Mouse (Mus musculus) spleen, adult 18-20 months (tissue): ENCODE data around the gene Zkscan1.

ENCODE experiments used
- DNase-seq, 2 experiments: peaks; one replicate each; pipeline ENCODE4 v3.0.0; 2022; ENCODE audit warnings: mixed read lengths in 2 of 2

Zkscan1 gene

DNA sequence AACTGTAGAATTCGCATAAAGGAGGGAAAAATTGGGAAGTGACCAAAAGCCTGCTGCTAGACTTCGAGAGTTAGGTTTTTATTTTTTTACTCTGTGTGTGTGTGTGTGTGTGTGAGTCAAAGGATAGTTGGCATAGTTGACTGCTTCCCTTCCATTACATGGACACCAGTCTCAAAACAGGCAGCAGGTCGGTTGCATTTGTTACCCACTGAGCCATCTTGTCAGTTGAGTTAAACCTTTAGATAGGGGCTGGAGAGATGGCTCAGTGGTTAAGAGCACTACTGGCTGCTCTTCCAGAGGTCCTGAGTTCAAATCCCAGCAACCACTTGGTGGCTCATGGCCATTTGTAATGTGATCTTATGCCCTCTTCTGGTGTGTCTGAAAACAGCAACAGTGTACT, 33.2 kb downstream of the Zkscan1 start:
- no peak for DNase-seq

DNA sequence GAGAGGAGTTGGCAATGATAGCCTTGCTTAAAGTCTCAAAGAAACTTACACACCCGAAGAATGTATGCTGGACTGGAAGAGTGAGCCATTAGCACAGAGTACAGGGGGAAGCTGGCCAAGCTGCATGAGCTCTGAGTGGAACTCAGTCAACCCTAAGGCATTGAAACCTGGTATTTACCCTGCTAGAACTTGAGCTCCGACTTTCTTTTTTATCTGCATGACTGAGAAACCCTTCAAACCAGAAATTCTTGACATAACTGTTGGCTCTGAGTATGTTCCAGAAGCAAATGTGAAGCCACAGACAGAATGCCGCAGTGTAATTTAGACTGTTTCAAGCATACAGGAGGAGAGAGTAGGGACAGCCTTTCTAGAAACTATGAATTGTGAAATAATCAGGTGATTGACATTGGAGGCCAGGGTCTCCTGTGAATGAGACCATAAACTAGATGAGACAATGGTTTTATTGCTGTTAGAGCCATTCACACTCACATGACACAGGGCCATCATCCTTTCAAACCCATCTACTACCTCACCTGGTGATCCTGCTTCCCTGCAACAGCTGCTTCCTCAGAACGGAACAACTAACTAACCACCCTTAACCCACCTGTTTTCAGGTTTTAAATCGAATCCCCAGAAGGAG, 47.7 kb downstream of the Zkscan1 start:
- DNase-seq: no peak

DNA sequence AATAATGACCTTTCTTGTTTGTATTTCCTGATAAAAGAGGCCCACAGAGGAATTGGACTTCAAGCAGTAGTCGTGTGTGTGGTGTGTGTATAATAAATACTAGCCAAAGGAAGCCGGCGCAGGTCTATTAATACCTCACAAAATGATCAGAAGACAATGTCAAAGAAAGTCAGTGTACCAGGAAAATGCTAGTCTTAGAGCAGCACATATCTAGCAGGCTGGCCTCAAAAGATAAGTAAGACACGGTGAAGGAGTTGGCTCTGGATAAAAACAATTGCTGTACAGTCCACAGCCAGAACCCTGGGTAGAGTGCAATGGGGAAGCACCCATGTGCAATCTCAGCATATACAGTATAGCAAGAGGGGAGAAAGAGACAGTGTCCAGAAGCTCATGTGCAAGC, 52.4 kb downstream of the Zkscan1 start:
- no peak for DNase-seq

DNA sequence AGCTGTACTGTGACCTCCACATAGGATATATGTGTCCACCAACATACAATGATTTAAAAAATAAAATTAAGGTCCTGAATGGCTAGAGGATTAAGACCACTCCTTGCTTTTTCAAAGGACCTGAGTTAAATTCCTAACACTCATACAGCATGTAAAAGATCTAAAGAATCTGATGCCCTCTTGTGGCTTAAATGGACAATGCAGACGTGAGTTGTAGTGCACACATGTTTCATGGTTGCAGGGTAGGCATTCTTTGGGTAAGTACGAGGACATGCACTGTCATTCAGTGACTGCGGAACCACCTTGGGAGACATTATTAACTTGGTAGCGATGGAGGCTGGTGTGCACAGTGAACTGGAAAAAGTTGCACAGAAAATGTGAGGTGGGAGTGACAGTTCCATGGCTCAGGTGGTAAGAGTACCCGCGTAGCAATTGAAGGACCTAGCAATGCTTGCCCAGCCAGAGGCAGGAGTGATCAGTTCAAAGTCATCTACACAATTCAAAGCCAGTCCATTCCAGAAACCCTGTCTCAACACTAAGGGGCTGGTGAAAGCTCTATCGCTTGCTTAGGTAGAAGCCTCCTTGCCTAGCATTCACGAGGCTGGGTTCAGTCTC, 53.2 kb downstream of the Zkscan1 start:
- peak in 1 of 2 experiments; percentile 20 for DNase-seq

DNA sequence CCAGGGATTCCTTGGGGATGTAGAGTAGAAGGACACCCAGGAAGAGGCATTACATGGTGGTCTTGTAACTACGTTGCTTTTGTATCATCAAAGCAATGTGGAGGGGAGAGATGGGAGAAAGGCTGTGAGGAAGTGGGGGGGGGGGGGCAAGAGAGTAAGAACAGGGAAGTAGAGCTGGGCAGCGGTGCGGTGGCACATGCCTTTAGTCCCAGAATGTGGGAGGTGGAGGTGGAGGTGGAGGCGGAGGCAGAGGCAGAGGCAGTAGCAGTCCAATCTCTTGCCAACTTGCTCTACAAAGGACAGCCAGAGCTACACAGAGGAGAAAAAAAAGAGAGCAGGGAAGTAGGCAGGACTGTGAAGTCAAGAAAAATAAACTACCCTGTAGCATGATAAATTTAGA, 53.7 kb downstream of the Zkscan1 start:
- DNase-seq: no peak

DNA sequence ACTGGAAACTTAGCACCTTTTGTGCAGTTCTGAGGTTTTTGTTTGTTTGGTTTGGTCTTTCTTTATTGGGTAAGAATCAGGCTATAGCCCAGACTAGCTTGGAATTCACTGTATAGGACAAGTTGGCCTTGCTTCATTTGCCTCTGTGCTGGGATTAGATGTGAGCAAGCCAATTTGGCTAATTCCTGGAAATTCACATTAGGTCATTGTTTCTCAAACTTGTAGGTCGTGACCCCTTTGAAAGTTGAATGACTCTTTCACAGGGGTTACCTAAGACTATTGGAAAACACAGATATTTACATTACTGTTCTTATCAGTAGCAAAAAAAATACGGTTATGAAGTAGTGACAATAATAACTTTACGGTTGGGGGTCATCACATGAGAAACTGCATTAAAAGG, 69.5 kb downstream of the Zkscan1 start:
- no peak for DNase-seq

DNA sequence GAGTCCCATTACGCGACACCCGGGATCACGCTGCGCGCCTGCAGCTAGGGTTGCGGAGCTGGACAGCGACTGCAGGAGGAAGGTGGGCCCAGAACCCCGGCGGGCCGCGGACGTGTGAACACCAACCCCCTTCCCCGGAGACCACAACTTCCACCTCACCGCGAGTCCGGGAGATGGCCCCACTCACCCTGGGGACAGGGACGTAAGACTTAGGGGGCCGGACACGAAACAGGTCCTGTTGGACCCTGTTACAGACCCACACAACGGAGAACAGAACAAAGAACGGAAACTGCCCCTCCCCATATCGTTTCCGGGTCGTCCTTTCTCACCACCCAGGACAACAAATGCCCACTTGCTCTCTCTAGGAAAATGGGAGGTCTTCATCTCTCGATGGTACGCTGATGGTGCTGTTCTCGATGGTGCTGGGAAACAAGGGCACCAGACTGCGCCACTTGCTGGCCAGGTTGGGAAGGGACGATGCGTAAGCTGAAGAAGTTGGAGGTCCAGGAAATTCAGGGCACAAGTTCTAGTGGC, 70.6 kb downstream of the Zkscan1 start, which contains the start of gene Zfp113:
TSS of gene Zfp113 (minus strand) at position 302 of the 534 bp plus-strand sequence.
- peak; percentile 71 to 77 for DNase-seq
